Mouse (Mus musculus): ENCODE measurements at regions not wholly inside any gene's neighbourhood (a gene's known extent, or its start where the extent isn't known, plus 50 kb on each side); places are given as distances from the start of the nearest gene placed in this dataset.

- no peak for DNase-seq (ENCODE audit: extremely low read depth, insufficient read length, low spot score)
Measured at GRCm38 (mm10) chr5:119594541-119594940, 75.9 kb upstream of the Tbx3 start.

- no peak for DNase-seq (ENCODE audit: extremely low read depth, insufficient read length, low spot score)
Measured at GRCm38 (mm10) chr5:119596295-119596993, 74.0 kb upstream of the Tbx3 start.

- DNase-seq (ENCODE audit: extremely low read depth, insufficient read length, low spot score) = no peak
Measured at GRCm38 (mm10) chr5:119596994-119597391, 73.5 kb upstream of the Tbx3 start.

- no peak for DNase-seq (ENCODE audit: extremely low read depth, insufficient read length, low spot score)
Measured at GRCm38 (mm10) chr5:119597530-119597929, 72.9 kb upstream of the Tbx3 start.

- DNase-seq (ENCODE audit: extremely low read depth, insufficient read length, low spot score) = no peak
Measured at GRCm38 (mm10) chr5:119598166-119598565, 72.3 kb upstream of the Tbx3 start.

GRCm38 (mm10) chr5:119601390-119601789 is 69.1 kb upstream of the Tbx3 start:
- no peak for DNase-seq (ENCODE audit: extremely low read depth, insufficient read length, low spot score)

GRCm38 (mm10) chr5:119602001-119602400 is 68.5 kb upstream of the Tbx3 start:
- DNase-seq (ENCODE audit: extremely low read depth, insufficient read length, low spot score) = no peak

- no peak for DNase-seq (ENCODE audit: extremely low read depth, insufficient read length, low spot score)
Measured at GRCm38 (mm10) chr5:119605444-119605843, 65.0 kb upstream of the Tbx3 start.

- DNase-seq (ENCODE audit: extremely low read depth, insufficient read length, low spot score) = no peak
Measured at GRCm38 (mm10) chr5:119613413-119613812, 57.1 kb upstream of the Tbx3 start.

- no peak for DNase-seq (ENCODE audit: extremely low read depth, insufficient read length, low spot score)
Measured at GRCm38 (mm10) chr5:119613981-119614770, 56.3 kb upstream of the Tbx3 start.

- DNase-seq (ENCODE audit: extremely low read depth, insufficient read length, low spot score) = no peak
Measured at GRCm38 (mm10) chr5:119615681-119616080, 54.8 kb upstream of the Tbx3 start.

GRCm38 (mm10) chr5:119617856-119618255 is 52.6 kb upstream of the Tbx3 start:
- DNase-seq (ENCODE audit: extremely low read depth, insufficient read length, low spot score) = peak; percentile 28

GRCm38 (mm10) chr5:119619906-119620305 is 50.6 kb upstream of the Tbx3 start:
- no peak for DNase-seq (ENCODE audit: extremely low read depth, insufficient read length, low spot score)
